Mouse (Mus musculus) neural tube, embryonic 12.5 days (tissue): ENCODE results near the gene Naaladl1. TPM values are rescaled to one million over a fixed set of nuclear protein-coding genes. Genes with fewer than 3 reads are reported as not detected.
"Not testable (repeated sequence)": the region's sequence is repeated elsewhere in the genome, so short reads cannot be mapped to it uniquely, and the experiment has no call there.

Experiments used
- ATAC-seq: fragments of 200-750 bp; cut with Nextera tagmentation; 2 replicates; pipeline ENCODE4 v1.8.0; 2017; ENCODE audit warnings: low read depth, mild to moderate bottlenecking, moderate TSS enrichment, moderate library complexity; ENCODE audit not compliant: low FRiP score
- H3K27ac ChIP-seq: fragments of 300-500 bp; sonication (generic); 2 replicates; pipeline ENCODE4 v1.5.1; 2016
- H3K27me3 ChIP-seq: fragments of 300-500 bp; sonication (generic); replicated peaks from 2 replicates; pipeline ENCODE4 v1.6.1; 2016; ENCODE audit warnings: mild to moderate bottlenecking
- H3K36me3 ChIP-seq: fragments of 300-500 bp; sonication (generic); 2 replicates; pipeline ENCODE4 v1.6.1; 2016; ENCODE audit warnings: mild to moderate bottlenecking
- H3K4me1 ChIP-seq: fragments of 300-500 bp; sonication (generic); 2 replicates; pipeline ENCODE4 v1.6.1; 2016
- H3K4me2 ChIP-seq: fragments of 300-500 bp; sonication (generic); replicated peaks from 2 replicates; pipeline ENCODE4 v1.6.1; 2016; ENCODE audit warnings: mild to moderate bottlenecking
- H3K4me3 ChIP-seq: fragments of 300-500 bp; sonication (generic); 2 replicates; pipeline ENCODE4 v1.5.1; 2016
- H3K9ac ChIP-seq: fragments of 300-500 bp; sonication (generic); 2 replicates; pipeline ENCODE4 v1.6.1; 2016; ENCODE audit warnings: mild to moderate bottlenecking
- H3K9me3 ChIP-seq: fragments of 300-500 bp; sonication (generic); 2 replicates; pipeline ENCODE4 v1.6.1; 2016; ENCODE audit warnings: mild to moderate bottlenecking
- WGBS: fragments of 180-500 bp; shearing (Covaris S2); methylation state at CpG from one replicate; pipeline ENCODE4 v1.1.7; 2016; 5-methylcytosine and 5-hydroxymethylcytosine counted together
- polyA plus RNA-seq: library from polyadenylated mRNA; unstranded; fragments of >200 nt; fragmentation: Nextera tagmentation; extraction: Ambion mirVana; gene quantifications from 2 replicates; pipeline ENCODE4 v1.2.1, GENCODE M21; 2016

The Naaladl1 gene
- polyA plus RNA-seq, 1 experiment from 2014 or later: 0.63 TPM

GRCm38 (mm10) chr19:6121761-6122160 lies 16.2 kb downstream of the Naaladl1 start:
- no peaks in the 10 kb centered on the region for H3K27me3 ChIP-seq
- 35% methylated on average over 19 of the region's 19 CpGs for WGBS
- H3K27ac ChIP-seq: no peak overlapping the region
- H3K4me2 ChIP-seq: no peak overlapping the region; the same call in 1 of the 2 replicates
- no peak overlapping the region for H3K4me3 ChIP-seq
- peaks cover 20% of the 10 kb centered on the region for H3K4me1 ChIP-seq
- no peak overlapping the region for H3K9ac ChIP-seq
- no peaks in the 10 kb centered on the region for H3K9me3 ChIP-seq
- H3K36me3 ChIP-seq: peaks cover 8% of the 10 kb centered on the region; the same call in 1 of the 2 replicates
- ATAC-seq: no peak

- Histone ChIP-seq H3K4me3 (no peak overlapping the region), H3K9ac (no peak overlapping the region), H3K9me3 (no peaks in the 10 kb centered on the region), H3K4me1 (peaks cover 11% of the 10 kb centered on the region), H3K4me2 (no peak overlapping the region), H3K27me3 (no peaks in the 10 kb centered on the region), H3K36me3 (peaks cover 8% of the 10 kb centered on the region; the same call in 1 of the 2 replicates), H3K27ac (no peak overlapping the region)
- no peak for ATAC-seq
- 69% methylated on average over 8 of the region's 8 CpGs for WGBS
Observed at GRCm38 (mm10) chr19:6123330-6123729, 17.7 kb downstream of the Naaladl1 start.

- H3K27ac ChIP-seq: no peak overlapping the region
- WGBS: 85% methylated on average over 2 of the region's 2 CpGs
- no peak overlapping the region for H3K9ac ChIP-seq
- peaks cover 5% of the 10 kb centered on the region; the same call in 1 of the 2 replicates for H3K4me1 ChIP-seq
- no peak for ATAC-seq
- no peak overlapping the region for H3K4me2 ChIP-seq
- H3K36me3 ChIP-seq: peaks cover 8% of the 10 kb centered on the region; the same call in 1 of the 2 replicates
- H3K4me3 ChIP-seq: no peak overlapping the region
- H3K9me3 ChIP-seq: no peaks in the 10 kb centered on the region
- H3K27me3 ChIP-seq: no peaks in the 10 kb centered on the region
Observed at GRCm38 (mm10) chr19:6124898-6125297, 19.3 kb downstream of the Naaladl1 start.

- peaks cover 7% of the 10 kb centered on the region; the same call in 1 of the 2 replicates for H3K36me3 ChIP-seq
- WGBS: 29% methylated on average over 4 of the region's 4 CpGs
- peaks cover 5% of the 10 kb centered on the region; the same call in 1 of the 2 replicates for H3K4me1 ChIP-seq
- H3K4me3 ChIP-seq: no peak overlapping the region
- no peak overlapping the region for H3K4me2 ChIP-seq
- no peak overlapping the region for H3K27ac ChIP-seq
- no peaks in the 10 kb centered on the region for H3K9me3 ChIP-seq
- no peak for ATAC-seq
- H3K27me3 ChIP-seq: no peaks in the 10 kb centered on the region
- no peak overlapping the region for H3K9ac ChIP-seq
Observed at GRCm38 (mm10) chr19:6126289-6126688, 20.7 kb downstream of the Naaladl1 start.

GRCm38 (mm10) chr19:6126789-6127580 lies 21.4 kb downstream of the Naaladl1 start:
- Histone ChIP-seq H3K4me3 (peak overlapping the region; percentile 52), H3K4me1 (peaks cover 5% of the 10 kb centered on the region; the same call in 1 of the 2 replicates), H3K9ac (peak overlapping the region; percentile 66; the same call in 1 of the 2 replicates), H3K27ac (no peak overlapping the region), H3K4me2 (peak overlapping the region; percentile 70), H3K9me3 (no peaks in the 10 kb centered on the region), H3K36me3 (no peaks in the 10 kb centered on the region; the same call in 1 of the 2 replicates), H3K27me3 (no peaks in the 10 kb centered on the region)
- ATAC-seq: no peak
- WGBS: 74% methylated on average over 10 of the region's 10 CpGs

GRCm38 (mm10) chr19:6127760-6128341 lies 22.3 kb downstream of the Naaladl1 start, which contains the start of gene Snx15:
TSS of gene Snx15 (minus strand) at chr19:6128304.
- Histone ChIP-seq H3K4me2 (peak within 1 kb of the TSS; percentile 70), H3K4me3 (peak within 1 kb of the TSS; percentile 52), H3K27ac (peak within 1 kb of the TSS; percentile 81), H3K36me3 (no peaks in the 10 kb centered on the region), H3K9ac (peak within 1 kb of the TSS; percentile 66), H3K27me3 (no peaks in the 10 kb centered on the region), H3K4me1 (peaks cover 5% of the 10 kb centered on the region; the same call in 1 of the 2 replicates), H3K9me3 (no peaks in the 10 kb centered on the region)
- WGBS: under 1% methylated on average over 32 of the region's 32 CpGs
- peak; percentile 93 for ATAC-seq

- H3K9ac ChIP-seq, H3K9me3 ChIP-seq, H3K27ac ChIP-seq, H3K4me2 ChIP-seq, ATAC-seq, H3K27me3 ChIP-seq, H3K4me3 ChIP-seq, H3K4me1 ChIP-seq: not testable (repeated sequence)
- peaks cover 15% of the 10 kb centered on the region for H3K36me3 ChIP-seq
- WGBS: 82% methylated on average over 7 of the region's 7 CpGs
Observed at GRCm38 (mm10) chr19:6130414-6131128, 25.0 kb downstream of the Naaladl1 start.

- H3K27me3 ChIP-seq: no peaks in the 10 kb centered on the region
- H3K9me3 ChIP-seq: no peaks in the 10 kb centered on the region
- WGBS: 87% methylated on average over 7 of the region's 7 CpGs
- peaks cover 5% of the 10 kb centered on the region; the same call in 1 of the 2 replicates for H3K4me1 ChIP-seq
- no peak overlapping the region for H3K9ac ChIP-seq
- H3K36me3 ChIP-seq: peaks cover 31% of the 10 kb centered on the region
- no peak overlapping the region for H3K27ac ChIP-seq
- no peak for ATAC-seq
- no peak overlapping the region for H3K4me3 ChIP-seq
- no peak overlapping the region for H3K4me2 ChIP-seq
Observed at GRCm38 (mm10) chr19:6132171-6132827, 26.7 kb downstream of the Naaladl1 start.

- not testable (repeated sequence) for H3K4me2 ChIP-seq, H3K27ac ChIP-seq, H3K9ac ChIP-seq, H3K4me3 ChIP-seq, ATAC-seq, H3K27me3 ChIP-seq, H3K9me3 ChIP-seq, H3K4me1 ChIP-seq
- 50% methylated on average over 1 of the region's 1 CpGs for WGBS
- H3K36me3 ChIP-seq: peaks cover 38% of the 10 kb centered on the region
Observed at GRCm38 (mm10) chr19:6133197-6133596, 27.6 kb downstream of the Naaladl1 start.

- no peak overlapping the region for H3K27ac ChIP-seq
- H3K9me3 ChIP-seq: no peaks in the 10 kb centered on the region
- no peak overlapping the region for H3K4me3 ChIP-seq
- H3K4me2 ChIP-seq: no peak overlapping the region
- no peak for ATAC-seq
- H3K36me3 ChIP-seq: peaks cover 41% of the 10 kb centered on the region
- H3K4me1 ChIP-seq: peaks cover 11% of the 10 kb centered on the region; the same call in 1 of the 2 replicates
- H3K27me3 ChIP-seq: no peaks in the 10 kb centered on the region
- H3K9ac ChIP-seq: 0 out of 2 replicates have a peak overlapping the region, but pooled peaks have one; percentile 13
- WGBS: 92% methylated on average over 3 of the region's 3 CpGs
Observed at GRCm38 (mm10) chr19:6136397-6136796, 30.8 kb downstream of the Naaladl1 start.

GRCm38 (mm10) chr19:6139701-6140100 lies 34.1 kb downstream of the Naaladl1 start:
- Histone ChIP-seq H3K4me2 (peak overlapping the region; percentile 85), H3K36me3 (peaks cover 34% of the 10 kb centered on the region), H3K27me3 (no peaks in the 10 kb centered on the region), H3K27ac (no peak overlapping the region), H3K4me3 (no peak overlapping the region), H3K9me3 (no peaks in the 10 kb centered on the region), H3K9ac (peak overlapping the region; percentile 76; the same call in 1 of the 2 replicates), H3K4me1 (peaks cover 11% of the 10 kb centered on the region; the same call in 1 of the 2 replicates)
- ATAC-seq: no peak
- WGBS: 96% methylated on average over 6 of the region's 6 CpGs
